8 mouse cellular contexts compared by ENCODE assay signal in genomic region chr17:26138239-26138836, GRCm38 (mm10). TPM values are rescaled to one million over a fixed set of nuclear protein-coding genes. Genes with fewer than 3 reads are reported as not detected.
DNase-seq lines count a peak whose midpoint lies in the region; ATAC-seq lines count a peak whose summit lies in the region.

Gene Axin1, plus strand, starts transcription at chr17:26138688.

- peak within 1 kb of the TSS; percentile 86 for H3K4me3 ChIP-seq in forebrain, embryonic 14.5 days (ENCODE audit: low read depth, low read length)
- peak within 1 kb of the TSS; percentile 92 for H3K4me3 ChIP-seq in neural tube, embryonic 15.5 days (replicated peaks)

- peak; percentile 99 for DNase-seq in ES-CJ7 (ENCODE audit: low read depth, low spot score)
- peak; percentile 92 for DNase-seq in cerebellum, adult 11 months
- peak; percentile 98 for DNase-seq in forebrain, embryonic 14.5 days (ENCODE audit: low spot score)
- peak; percentile 93 to 94 for DNase-seq in heart, postnatal 14 days
- peak; percentile 93 for DNase-seq in layer of hippocampus, adult 11-12 months (ENCODE audit: low spot score)
- peak; percentile 96 to 97 for DNase-seq in lung, adult 18-20 months
- peak; percentile 96 for DNase-seq in testis, postnatal 14 days (ENCODE audit: low spot score)

- peak; percentile 97 for ATAC-seq in forebrain, embryonic 14.5 days
- peak; percentile 95 for ATAC-seq in neural tube, embryonic 15.5 days (ENCODE audit: low FRiP score)

- no peaks in the 10 kb centered on the region for H3K27me3 ChIP-seq in forebrain, embryonic 14.5 days (replicated peaks; ENCODE audit: control insufficient read depth, insufficient read depth, low read length)
- H3K27me3 ChIP-seq in neural tube, embryonic 15.5 days (replicated peaks) = no peaks in the 10 kb centered on the region

- peaks cover 9% of the 10 kb centered on the region for H3K36me3 ChIP-seq in forebrain, embryonic 14.5 days (ENCODE audit: control insufficient read depth, insufficient read depth, low read length)
- H3K36me3 ChIP-seq in neural tube, embryonic 15.5 days = peaks cover 6% of the 10 kb centered on the region

- H3K9ac ChIP-seq in forebrain, embryonic 14.5 days (ENCODE audit: low read length) = peak within 1 kb of the TSS; percentile 93
- H3K9ac ChIP-seq in neural tube, embryonic 15.5 days (replicated peaks) = peak within 1 kb of the TSS; percentile 98

- no peaks in the 10 kb centered on the region for H3K9me3 ChIP-seq in forebrain, embryonic 14.5 days (replicated peaks; ENCODE audit: control insufficient read depth, low read length)
- H3K9me3 ChIP-seq in neural tube, embryonic 15.5 days (replicated peaks) = no peaks in the 10 kb centered on the region

- H3K4me1 ChIP-seq in forebrain, embryonic 14.5 days (ENCODE audit: control insufficient read depth, insufficient read depth, low read length) = peaks cover 14% of the 10 kb centered on the region
- peaks cover 29% of the 10 kb centered on the region for H3K4me1 ChIP-seq in neural tube, embryonic 15.5 days

- H3K4me2 ChIP-seq in forebrain, embryonic 14.5 days (ENCODE audit: low read length) = peak within 1 kb of the TSS; percentile 75
- peak within 1 kb of the TSS; percentile 76 for H3K4me2 ChIP-seq in neural tube, embryonic 15.5 days

- peak within 1 kb of the TSS; percentile 96 for H3K27ac ChIP-seq in forebrain, embryonic 14.5 days (ENCODE audit: low read depth, low read length)
- H3K27ac ChIP-seq in neural tube, embryonic 15.5 days (replicated peaks) = peak within 1 kb of the TSS; percentile 94

- intact Hi-C loops in heart, postnatal 14 days (cut with DNase I) = loop anchor here (2.0 kb wide), 1 partner anchor 104 kb away; no protein-coding TSS in a partner anchor

- WGBS in forebrain, embryonic 14.5 days = under 1% methylated on average over 42 of the region's 42 CpGs
- WGBS in neural tube, embryonic 15.5 days = under 1% methylated on average over 41 of the region's 42 CpGs

RNA-seq across cellular contexts. Expression of gene Axin1, which starts in this region (rescaled TPM):
- 10.3 and 11.0 TPM in 2 replicates for polyA plus RNA-seq in forebrain, embryonic 14.5 days (2014; fragmentation: Nextera tagmentation; extraction: Ambion mirVana)
- total RNA-seq in heart, postnatal 14 days (2021) = 10 to 100 TPM; 16.1 to 16.9 TPM
- 7.7 and 13.1 TPM in 2 replicates for polyA plus RNA-seq in neural tube, embryonic 15.5 days (2015; fragmentation: Nextera tagmentation; extraction: Ambion mirVana)

Comparison
In these comparisons a context has a peak if more than half of its experiments do, and no peak if none do; other contexts are left out.
1. Peak in every context shown above with its lines: DNase-seq, ATAC-seq, H3K4me3 ChIP-seq and H3K27ac ChIP-seq.